Mouse (Mus musculus) intestine, postnatal 0 days (tissue): ENCODE results near the gene Rif1. TPM values are rescaled to one million over a fixed set of nuclear protein-coding genes. Genes with fewer than 3 reads are reported as not detected.
"Not testable (repeated sequence)": the region's sequence is repeated elsewhere in the genome, so short reads cannot be mapped to it uniquely, and the experiment has no call there.

ENCODE experiments used
- ATAC-seq: fragments of 200-750 bp; cut with Nextera tagmentation; 2 replicates; pipeline ENCODE4 v1.8.0; 2017; ENCODE audit warnings: mild to moderate bottlenecking, moderate TSS enrichment, moderate library complexity
- H3K27ac ChIP-seq: fragments of 300-500 bp; sonication (generic); 2 replicates; pipeline ENCODE4 v1.5.1; 2014; ENCODE audit warnings: mild to moderate bottlenecking, low read depth, low read length, moderate library complexity
- H3K27me3 ChIP-seq: fragments of 300-500 bp; sonication (generic); replicated peaks from 2 replicates; pipeline ENCODE4 v1.6.1; 2014; ENCODE audit warnings: low read length, mixed read lengths; ENCODE audit not compliant: control insufficient read depth, insufficient read depth
- H3K36me3 ChIP-seq: fragments of 300-500 bp; sonication (generic); 2 replicates; pipeline ENCODE4 v1.6.1; 2014; ENCODE audit warnings: mild to moderate bottlenecking, moderate library complexity; ENCODE audit not compliant: control insufficient read depth, insufficient read depth
- H3K4me1 ChIP-seq: fragments of 300-500 bp; sonication (generic); replicated peaks from 2 replicates; pipeline ENCODE4 v1.6.1; 2014; ENCODE audit warnings: antibody characterized with exemption, low read length, mixed read lengths; ENCODE audit not compliant: control insufficient read depth, insufficient read depth
- H3K4me2 ChIP-seq: fragments of 300-500 bp; sonication (generic); replicated peaks from 2 replicates; pipeline ENCODE4 v1.6.1; 2014; ENCODE audit warnings: low read depth, mild to moderate bottlenecking, moderate library complexity
- H3K4me3 ChIP-seq: fragments of 300-500 bp; sonication (generic); 2 replicates; pipeline ENCODE4 v1.5.1; 2014; ENCODE audit warnings: low read depth, low read length
- H3K9ac ChIP-seq: fragments of 300-500 bp; sonication (generic); 2 replicates; pipeline ENCODE4 v1.6.1; 2014; ENCODE audit warnings: mild to moderate bottlenecking, low read depth, low read length
- H3K9me3 ChIP-seq: fragments of 300-500 bp; sonication (generic); 2 replicates; pipeline ENCODE4 v1.6.1; 2016; ENCODE audit warnings: mixed run types; ENCODE audit not compliant: control insufficient read depth
- CTCF ChIP-seq: sonication (generic); IDR thresholded peaks from 2 replicates; pipeline ENCODE4 v1.5.1; 2016; ENCODE audit warnings: low read depth, mild to moderate bottlenecking, control low read depth, antibody characterized with exemption, moderate library complexity
- WGBS: fragments of 180-500 bp; shearing (Covaris S2); extraction: QIAGEN DNeasy Blood & Tissue Kit; methylation state at CpG from one replicate; pipeline ENCODE4 v1.1.7; 2014; 5-methylcytosine and 5-hydroxymethylcytosine counted together
- polyA plus RNA-seq: library from polyadenylated mRNA; unstranded; fragments of >200 nt; fragmentation: Nextera tagmentation; extraction: Ambion mirVana; gene quantifications from 2 replicates; pipeline ENCODE4 v1.2.1, GENCODE M21; 2015

The Rif1 gene
- polyA plus RNA-seq, 1 experiment from 2014 or later = 9.3 TPM

GRCm38 (mm10) chr2:52078666-52079065, 6.0 kb downstream of the Rif1 start:
- Histone ChIP-seq H3K4me2 (no peak overlapping the region), H3K27me3 (no peaks in the 10 kb centered on the region), H3K36me3 (peaks cover 14% of the 10 kb centered on the region; the same call in 1 of the 2 replicates), H3K4me3 (no peak overlapping the region), H3K4me1 (no peaks in the 10 kb centered on the region), H3K9me3 (no peaks in the 10 kb centered on the region), H3K9ac (no peak overlapping the region), H3K27ac (no peak overlapping the region)
- no peak for TF ChIP-seq CTCF
- no peak for ATAC-seq
- 93% methylated on average over 2 of the region's 2 CpGs for WGBS

- Histone ChIP-seq H3K9me3 (no peaks in the 10 kb centered on the region), H3K27me3 (no peaks in the 10 kb centered on the region), H3K27ac (no peak overlapping the region), H3K9ac (no peak overlapping the region), H3K4me2 (no peak overlapping the region), H3K4me3 (no peak overlapping the region), H3K36me3 (peaks cover 25% of the 10 kb centered on the region), H3K4me1 (no peaks in the 10 kb centered on the region)
- no peak for ATAC-seq
- TF ChIP-seq CTCF = no peak
- WGBS = 90% methylated on average over 3 of the region's 3 CpGs
Measured at GRCm38 (mm10) chr2:52084013-52084412, 11.4 kb downstream of the Rif1 start.

- WGBS = 84% methylated on average over 2 of the region's 2 CpGs
- H3K4me1 ChIP-seq = no peaks in the 10 kb centered on the region
- H3K9ac ChIP-seq = no peak overlapping the region
- no peak overlapping the region for H3K27ac ChIP-seq
- ATAC-seq = no peak
- no peak overlapping the region for H3K4me2 ChIP-seq
- H3K36me3 ChIP-seq = peaks cover 27% of the 10 kb centered on the region
- no peak for TF ChIP-seq CTCF
- no peaks in the 10 kb centered on the region for H3K9me3 ChIP-seq
- no peaks in the 10 kb centered on the region for H3K27me3 ChIP-seq
- H3K4me3 ChIP-seq = no peak overlapping the region
Measured at GRCm38 (mm10) chr2:52084571-52084970, 11.9 kb downstream of the Rif1 start.

GRCm38 (mm10) chr2:52114086-52114485, 41.5 kb downstream of the Rif1 start:
- Histone ChIP-seq H3K27me3 (no peaks in the 10 kb centered on the region), H3K4me1 (no peaks in the 10 kb centered on the region), H3K27ac (no peak overlapping the region), H3K9ac (no peak overlapping the region), H3K36me3 (peaks cover 58% of the 10 kb centered on the region), H3K4me3 (no peak overlapping the region), H3K9me3 (no peaks in the 10 kb centered on the region), H3K4me2 (no peak overlapping the region)
- WGBS = 86% methylated on average over 1 of the region's 1 CpGs
- ATAC-seq = no peak
- TF ChIP-seq CTCF = no peak

GRCm38 (mm10) chr2:52131370-52131769, 58.7 kb downstream of the Rif1 start:
- not testable (repeated sequence) for ATAC-seq, H3K4me3 ChIP-seq, H3K36me3 ChIP-seq, H3K4me1 ChIP-seq, H3K27ac ChIP-seq, H3K9me3 ChIP-seq, H3K4me2 ChIP-seq, H3K9ac ChIP-seq, H3K27me3 ChIP-seq
- 95% methylated on average over 20 of the region's 20 CpGs for WGBS

- no peaks in the 10 kb centered on the region for H3K9me3 ChIP-seq
- H3K4me3 ChIP-seq = no peak overlapping the region
- H3K36me3 ChIP-seq = 0 out of 2 replicates have a peak, but pooled peaks cover 10% of the 10 kb centered on the region
- no peaks in the 10 kb centered on the region for H3K27me3 ChIP-seq
- no peak overlapping the region for H3K4me2 ChIP-seq
- no peak for TF ChIP-seq CTCF
- H3K27ac ChIP-seq = no peak overlapping the region
- 92% methylated on average over 2 of the region's 2 CpGs for WGBS
- no peak for ATAC-seq
- no peak overlapping the region for H3K9ac ChIP-seq
- H3K4me1 ChIP-seq = no peaks in the 10 kb centered on the region
Measured at GRCm38 (mm10) chr2:52133351-52133750, 60.7 kb downstream of the Rif1 start.

- WGBS = 81% methylated on average over 3 of the region's 3 CpGs
- ATAC-seq = no peak
- Histone ChIP-seq H3K4me3 (no peak overlapping the region), H3K4me2 (no peak overlapping the region), H3K27ac (no peak overlapping the region), H3K9me3 (no peaks in the 10 kb centered on the region), H3K4me1 (no peaks in the 10 kb centered on the region), H3K36me3 (no peaks in the 10 kb centered on the region), H3K27me3 (no peaks in the 10 kb centered on the region), H3K9ac (no peak overlapping the region)
- no peak for TF ChIP-seq CTCF
Measured at GRCm38 (mm10) chr2:52153064-52153463, 80.4 kb downstream of the Rif1 start.
